Mouse (Mus musculus) induced T-regulatory cell, adult 2 months (primary cell): ENCODE measurements around the gene Derl2.

ENCODE experiments used
- DNase-seq: peaks from one replicate; pipeline ENCODE4 v3.0.0-alpha.2; 2012; ENCODE audit warnings: low read depth

The Derl2 gene

GRCm38 (mm10) chr11:71019201-71020068 is at the start of gene Derl2, which contains the start of gene Mis12:
TSS of gene Derl2 (minus strand) at chr11:71019841.
TSS of gene Mis12 (plus strand) at chr11:71019611.
- DNase-seq = peak; percentile 98

- DNase-seq = peak; percentile 59
Observed at GRCm38 (mm10) chr11:71052554-71052953, 32.9 kb upstream of the Derl2 start.

- DNase-seq = no peak
Observed at GRCm38 (mm10) chr11:71039526-71040298, 20.1 kb upstream of the Derl2 start.

GRCm38 (mm10) chr11:71033163-71033761 is 13.6 kb upstream of the Derl2 start, which contains the start of gene 6330403K07Rik:
TSS of gene 6330403K07Rik (minus strand) at chr11:71033513.
- DNase-seq = peak; percentile 68

GRCm38 (mm10) chr11:71032491-71033162 is 13.0 kb upstream of the Derl2 start:
- DNase-seq = no peak

- DNase-seq = no peak
Observed at GRCm38 (mm10) chr11:71032070-71032469, 12.4 kb upstream of the Derl2 start.

- DNase-seq = no peak
Observed at GRCm38 (mm10) chr11:71029403-71030118, 9.9 kb upstream of the Derl2 start.

GRCm38 (mm10) chr11:71028280-71028679 is 8.6 kb upstream of the Derl2 start:
- no peak for DNase-seq

- DNase-seq = no peak
Observed at GRCm38 (mm10) chr11:71018416-71019200, 1.0 kb downstream of the Derl2 start.

GRCm38 (mm10) chr11:71017051-71017450 is 2.6 kb downstream of the Derl2 start:
- no peak for DNase-seq

- DNase-seq = no peak
Observed at GRCm38 (mm10) chr11:71012743-71013142, 6.9 kb downstream of the Derl2 start.

GRCm38 (mm10) chr11:71008321-71008720 is 11.3 kb downstream of the Derl2 start:
- DNase-seq = no peak

- DNase-seq = no peak
Observed at GRCm38 (mm10) chr11:71007831-71008230, 11.8 kb downstream of the Derl2 start.

GRCm38 (mm10) chr11:71007026-71007425 is 12.6 kb downstream of the Derl2 start:
- DNase-seq = no peak

GRCm38 (mm10) chr11:71005046-71005445 is 14.6 kb downstream of the Derl2 start:
- DNase-seq = peak; percentile 52

GRCm38 (mm10) chr11:71004316-71004773 is 15.3 kb downstream of the Derl2 start, which contains the start of gene Dhx33:
TSS of gene Dhx33 (minus strand) at chr11:71004437.
- DNase-seq = peak; percentile 99

- peak; percentile 65 for DNase-seq
Observed at GRCm38 (mm10) chr11:71003611-71004315, 15.9 kb downstream of the Derl2 start.

- no peak for DNase-seq
Observed at GRCm38 (mm10) chr11:71001167-71001566, 18.5 kb downstream of the Derl2 start.

- peak; percentile 93 for DNase-seq
Observed at GRCm38 (mm10) chr11:70982557-70983228, 36.9 kb downstream of the Derl2 start, which contains the start of gene C1qbp. TSS of gene C1qbp (minus strand) at chr11:70983026.
